Mouse (Mus musculus): ENCODE data around the gene Rpl21. TPM values are rescaled to one million over a fixed set of nuclear protein-coding genes. Genes with fewer than 3 reads are reported as not detected.

Rpl21 gene
- polyA plus RNA-seq, 1 experiment from 2014 or later = 337 TPM

- Histone ChIP-seq H3K27ac (replicated peaks) (no peak overlapping the region), H3K36me3 (no peaks in the 10 kb centered on the region), H3K4me3 (replicated peaks) (no peak overlapping the region), H3K4me2 (no peak overlapping the region), H3K4me1 (peaks cover 12% of the 10 kb centered on the region), H3K27me3 (replicated peaks) (no peaks in the 10 kb centered on the region), H3K9me3 (replicated peaks) (peaks cover 4% of the 10 kb centered on the region; the same call in 1 of the 2 replicates), H3K9ac (replicated peaks) (no peak overlapping the region)
- WGBS = 40% methylated on average over 9 of the region's 9 CpGs
- ATAC-seq (ENCODE audit: low FRiP score) = no peak
Observed at GRCm38 (mm10) chr5:146798031-146798430, 34.7 kb upstream of the Rpl21 start.

GRCm38 (mm10) chr5:146806004-146806430, 26.7 kb upstream of the Rpl21 start:
- H3K9ac ChIP-seq (replicated peaks) = no peak overlapping the region
- ATAC-seq (ENCODE audit: low FRiP score) = no peak
- H3K4me2 ChIP-seq = no peak overlapping the region
- 83% methylated on average over 8 of the region's 8 CpGs for WGBS
- H3K4me3 ChIP-seq (replicated peaks) = no peak overlapping the region
- no peaks in the 10 kb centered on the region for H3K36me3 ChIP-seq
- H3K4me1 ChIP-seq = no peaks in the 10 kb centered on the region
- no peak overlapping the region for H3K27ac ChIP-seq (replicated peaks)
- H3K9me3 ChIP-seq (replicated peaks) = peaks cover 4% of the 10 kb centered on the region; the same call in 1 of the 2 replicates
- H3K27me3 ChIP-seq (replicated peaks) = no peaks in the 10 kb centered on the region

GRCm38 (mm10) chr5:146809951-146810350, 22.7 kb upstream of the Rpl21 start:
- H3K4me1 ChIP-seq = no peaks in the 10 kb centered on the region

GRCm38 (mm10) chr5:146812866-146813265, 19.8 kb upstream of the Rpl21 start:
- no peaks in the 10 kb centered on the region for H3K4me1 ChIP-seq
- ATAC-seq (ENCODE audit: low FRiP score) = no peak
- WGBS = 91% methylated on average over 5 of the region's 5 CpGs
- no peak overlapping the region for H3K4me3 ChIP-seq (replicated peaks)
- no peak overlapping the region for H3K27ac ChIP-seq (replicated peaks)
- no peak overlapping the region for H3K9ac ChIP-seq (replicated peaks)
- H3K4me2 ChIP-seq = no peak overlapping the region
- no peaks in the 10 kb centered on the region for H3K36me3 ChIP-seq
- no peaks in the 10 kb centered on the region for H3K9me3 ChIP-seq (replicated peaks)
- H3K27me3 ChIP-seq (replicated peaks) = no peaks in the 10 kb centered on the region

More at GRCm38 (mm10) chr5:146809951-146810350, 22.7 kb upstream of the Rpl21 start:
- H3K36me3 ChIP-seq = no peaks in the 10 kb centered on the region
- no peak for ATAC-seq (ENCODE audit: low FRiP score)
- H3K9ac ChIP-seq (replicated peaks) = no peak overlapping the region
- H3K4me3 ChIP-seq (replicated peaks) = no peak overlapping the region
- H3K9me3 ChIP-seq (replicated peaks) = no peaks in the 10 kb centered on the region
- no peak overlapping the region for H3K4me2 ChIP-seq
- WGBS = 80% methylated on average over 5 of the region's 5 CpGs
- H3K27ac ChIP-seq (replicated peaks) = no peak overlapping the region
- no peaks in the 10 kb centered on the region for H3K27me3 ChIP-seq (replicated peaks)

GRCm38 (mm10) chr5:146813421-146813820, 19.3 kb upstream of the Rpl21 start:
- Histone ChIP-seq H3K36me3 (no peaks in the 10 kb centered on the region), H3K27me3 (replicated peaks) (no peaks in the 10 kb centered on the region), H3K4me1 (no peaks in the 10 kb centered on the region), H3K27ac (replicated peaks) (no peak overlapping the region), H3K9ac (replicated peaks) (no peak overlapping the region), H3K9me3 (replicated peaks) (no peaks in the 10 kb centered on the region), H3K4me2 (no peak overlapping the region), H3K4me3 (replicated peaks) (no peak overlapping the region)
- no peak for ATAC-seq (ENCODE audit: low FRiP score)
- 88% methylated on average over 4 of the region's 4 CpGs for WGBS

- Histone ChIP-seq H3K4me3 (replicated peaks) (no peak overlapping the region), H3K4me1 (no peaks in the 10 kb centered on the region), H3K9ac (replicated peaks) (no peak overlapping the region), H3K27me3 (replicated peaks) (no peaks in the 10 kb centered on the region), H3K9me3 (replicated peaks) (no peaks in the 10 kb centered on the region), H3K36me3 (no peaks in the 10 kb centered on the region), H3K27ac (replicated peaks) (no peak overlapping the region), H3K4me2 (no peak overlapping the region)
- WGBS = 84% methylated on average over 4 of the region's 4 CpGs
- no peak for ATAC-seq (ENCODE audit: low FRiP score)
Observed at GRCm38 (mm10) chr5:146815394-146815793, 17.3 kb upstream of the Rpl21 start.

GRCm38 (mm10) chr5:146817583-146817982, 15.1 kb upstream of the Rpl21 start:
- Histone ChIP-seq H3K36me3 (no peaks in the 10 kb centered on the region), H3K9me3 (replicated peaks) (no peaks in the 10 kb centered on the region), H3K9ac (replicated peaks) (no peak overlapping the region), H3K27me3 (replicated peaks) (no peaks in the 10 kb centered on the region), H3K4me1 (no peaks in the 10 kb centered on the region), H3K27ac (replicated peaks) (no peak overlapping the region), H3K4me2 (no peak overlapping the region), H3K4me3 (replicated peaks) (no peak overlapping the region)
- ATAC-seq (ENCODE audit: low FRiP score) = no peak
- 85% methylated on average over 8 of the region's 8 CpGs for WGBS

GRCm38 (mm10) chr5:146818906-146819623, 13.6 kb upstream of the Rpl21 start:
- Histone ChIP-seq H3K4me2 (no peak overlapping the region), H3K4me3 (replicated peaks) (no peak overlapping the region), H3K36me3 (no peaks in the 10 kb centered on the region), H3K9me3 (replicated peaks) (no peaks in the 10 kb centered on the region), H3K27ac (replicated peaks) (no peak overlapping the region), H3K9ac (replicated peaks) (no peak overlapping the region), H3K27me3 (replicated peaks) (no peaks in the 10 kb centered on the region), H3K4me1 (no peaks in the 10 kb centered on the region)
- 56% methylated on average over 8 of the region's 8 CpGs for WGBS
- no peak for ATAC-seq (ENCODE audit: low FRiP score)

GRCm38 (mm10) chr5:146823005-146823404, 9.7 kb upstream of the Rpl21 start:
- H3K4me1 ChIP-seq = 0 out of 2 replicates have a peak, but pooled peaks cover 2% of the 10 kb centered on the region
- no peak overlapping the region for H3K4me3 ChIP-seq (replicated peaks)
- H3K27me3 ChIP-seq (replicated peaks) = no peaks in the 10 kb centered on the region
- 86% methylated on average over 5 of the region's 5 CpGs for WGBS
- no peak overlapping the region for H3K4me2 ChIP-seq
- no peak overlapping the region for H3K9ac ChIP-seq (replicated peaks)
- H3K9me3 ChIP-seq (replicated peaks) = no peaks in the 10 kb centered on the region
- ATAC-seq (ENCODE audit: low FRiP score) = no peak
- no peak overlapping the region for H3K27ac ChIP-seq (replicated peaks)
- H3K36me3 ChIP-seq = no peaks in the 10 kb centered on the region

- no peak overlapping the region for H3K27ac ChIP-seq (replicated peaks)
- no peaks in the 10 kb centered on the region for H3K36me3 ChIP-seq
- peaks cover 21% of the 10 kb centered on the region for H3K4me1 ChIP-seq
- H3K9me3 ChIP-seq (replicated peaks) = no peaks in the 10 kb centered on the region
- no peak overlapping the region for H3K4me3 ChIP-seq (replicated peaks)
- H3K9ac ChIP-seq (replicated peaks) = no peak overlapping the region
- WGBS = 57% methylated on average over 8 of the region's 8 CpGs
- H3K27me3 ChIP-seq (replicated peaks) = no peaks in the 10 kb centered on the region
- no peak overlapping the region for H3K4me2 ChIP-seq
- no peak for ATAC-seq (ENCODE audit: low FRiP score)
Observed at GRCm38 (mm10) chr5:146829528-146829927, 3.2 kb upstream of the Rpl21 start.

GRCm38 (mm10) chr5:146832435-146832768, 288 bp upstream of the Rpl21 start:
- H3K4me2 ChIP-seq = peak overlapping the region; percentile 73
- no peaks in the 10 kb centered on the region for H3K9me3 ChIP-seq (replicated peaks)
- peak overlapping the region; percentile 97 for H3K9ac ChIP-seq (replicated peaks)
- H3K4me3 ChIP-seq (replicated peaks) = peak overlapping the region; percentile 93
- H3K36me3 ChIP-seq = peaks cover 27% of the 10 kb centered on the region
- H3K27ac ChIP-seq (replicated peaks) = peak overlapping the region; percentile 94
- ATAC-seq (ENCODE audit: low FRiP score) = no peak
- no peaks in the 10 kb centered on the region for H3K27me3 ChIP-seq (replicated peaks)
- peaks cover 23% of the 10 kb centered on the region for H3K4me1 ChIP-seq
- 53% methylated on average over 7 of the region's 7 CpGs for WGBS

- Histone ChIP-seq H3K27ac (replicated peaks) (peak overlapping the region; percentile 94), H3K36me3 (peaks cover 38% of the 10 kb centered on the region), H3K4me3 (replicated peaks) (peak overlapping the region; percentile 93), H3K4me2 (peak overlapping the region; percentile 73), H3K4me1 (peaks cover 23% of the 10 kb centered on the region), H3K9me3 (replicated peaks) (no peaks in the 10 kb centered on the region), H3K9ac (replicated peaks) (peak overlapping the region; percentile 97), H3K27me3 (replicated peaks) (no peaks in the 10 kb centered on the region)
- WGBS = 23% methylated on average over 8 of the region's 8 CpGs
- no peak for ATAC-seq (ENCODE audit: low FRiP score)
Observed at GRCm38 (mm10) chr5:146833673-146834201, 1.0 kb downstream of the Rpl21 start.

Measured in neural tube, embryonic 15.5 days (tissue).